Mouse (Mus musculus) CH12.LX (cell line): ENCODE measurements at regions not wholly inside any gene's neighbourhood (a gene's known extent, or its start where the extent isn't known, plus 50 kb on each side); places are given as distances from the start of the nearest gene placed in this dataset.

Experiments
- DNase-seq: peaks from one replicate; pipeline ENCODE4 v3.0.0-alpha.2; 2013; ENCODE audit errors: extremely low read depth
- H3K27ac ChIP-seq: 2 replicates; pipeline ENCODE4 v1.5.1; 2012; ENCODE audit warnings: low read depth, mild to moderate bottlenecking, control low read depth, moderate library complexity; ENCODE audit not compliant: insufficient read depth
- H3K27me3 ChIP-seq: replicated peaks from 2 replicates; pipeline ENCODE3; 2012; ENCODE audit warnings: inconsistent platforms
- H3K36me3 ChIP-seq, 2 experiments: replicated peaks in 1 of 2; 2 replicates each; pipeline versions ENCODE3 to v1.6.1; 2012; ENCODE audit warnings: inconsistent platforms in 1 of 2, low read length in 1 of 2, mild to moderate bottlenecking in 1 of 2, mixed read lengths in 1 of 2, moderate library complexity in 1 of 2; ENCODE audit not compliant: control insufficient read depth in 1 of 2, insufficient read depth in 1 of 2
- H3K4me1 ChIP-seq, 2 experiments: 2 replicates each; pipeline ENCODE4 v1.6.1; 2012; ENCODE audit warnings: inconsistent platforms in 1 of 2, moderate library complexity in 1 of 2; ENCODE audit not compliant: insufficient read depth in 2 of 2, control insufficient read depth in 1 of 2
- H3K4me2 ChIP-seq: 2 replicates; pipeline ENCODE4 v1.6.1; 2012; ENCODE audit warnings: low read depth, mild to moderate bottlenecking, control low read depth; ENCODE audit not compliant: poor library complexity, insufficient read depth, severe bottlenecking
- H3K4me3 ChIP-seq, 3 experiments: fragments of 150-350 bp in 1 of 3; sonication (generic) in 1 of 3; replicated peaks in 1 of 3; 2 replicates each; pipeline versions ENCODE3 to v1.5.1; 2011 to 2012; ENCODE audit warnings: low read depth in 2 of 3, low read length in 2 of 3, mild to moderate bottlenecking in 2 of 3, moderate library complexity in 2 of 3, control low read depth in 1 of 3, improper control_type of control experiment in 1 of 3, inconsistent platforms in 1 of 3, mixed read lengths in 1 of 3; ENCODE audit not compliant: poor library complexity in 1 of 3
- H3K79me2 ChIP-seq: replicated peaks from 2 replicates; pipeline ENCODE4 v1.6.1; 2012; ENCODE audit warnings: mild to moderate bottlenecking, moderate library complexity; ENCODE audit not compliant: control insufficient read depth, poor library complexity, insufficient read depth, severe bottlenecking; ENCODE audit errors: extremely low read depth
- H3K9ac ChIP-seq: 2 replicates; pipeline ENCODE4 v1.6.1; 2012; ENCODE audit warnings: low read depth, mild to moderate bottlenecking, control low read depth, moderate library complexity; ENCODE audit not compliant: insufficient read depth
- H3K9me3 ChIP-seq: replicated peaks from 2 replicates; pipeline ENCODE3; 2012; ENCODE audit warnings: low read length, inconsistent platforms, mixed read lengths
- BHLHE40 ChIP-seq: IDR thresholded peaks from 2 replicates; pipeline ENCODE4 v1.6.1; 2011; ENCODE audit warnings: mild to moderate bottlenecking, low read depth, low read length, improper control_type of control experiment
- CHD2 ChIP-seq: IDR thresholded peaks from 2 replicates; pipeline ENCODE4 v1.6.1; 2011; ENCODE audit warnings: low read length, improper control_type of control experiment
- CTCF ChIP-seq, 2 experiments: IDR thresholded peaks in 1 of 2; conservative IDR thresholded peaks in 1 of 2; 2 replicates each; pipeline ENCODE4 v1.5.1; 2011 to 2012; ENCODE audit warnings: low read depth in 2 of 2, low read length in 2 of 2, improper control_type of control experiment in 1 of 2, inconsistent platforms in 1 of 2, mild to moderate bottlenecking in 1 of 2, moderate library complexity in 1 of 2
- E2F4 ChIP-seq: IDR thresholded peaks from 2 replicates; pipeline ENCODE4 v1.6.1; 2011; ENCODE audit warnings: low read depth, low read length, improper control_type of control experiment; ENCODE audit not compliant: insufficient replicate concordance
- ELF1 ChIP-seq: IDR thresholded peaks from 2 replicates; pipeline ENCODE4 v1.6.1; 2014; ENCODE audit warnings: low read depth, mild to moderate bottlenecking, inconsistent platforms, low read length, improper control_type of control experiment
- EP300 ChIP-seq: IDR thresholded peaks from 2 replicates; pipeline ENCODE4 v1.6.1; 2011; ENCODE audit warnings: low read length, improper control_type of control experiment
- GABPA ChIP-seq: IDR thresholded peaks from 2 replicates; pipeline ENCODE4 v1.6.1; 2012; ENCODE audit warnings: low read depth, low read length, improper control_type of control experiment, inconsistent platforms; ENCODE audit not compliant: insufficient replicate concordance
- HCFC1 ChIP-seq: IDR thresholded peaks from 2 replicates; pipeline ENCODE4 v1.6.1; 2012; ENCODE audit warnings: low read depth, mild to moderate bottlenecking, inconsistent platforms, low read length, improper control_type of control experiment
- JUN ChIP-seq: IDR thresholded peaks from 2 replicates; pipeline ENCODE4 v1.6.1; 2011; ENCODE audit warnings: low read depth, mild to moderate bottlenecking, low read length, improper control_type of control experiment, moderate library complexity; ENCODE audit not compliant: insufficient read depth
- JUND ChIP-seq: conservative IDR thresholded peaks from 2 replicates; pipeline ENCODE4 v1.6.1; 2011; ENCODE audit warnings: low read depth, low read length, improper control_type of control experiment
- MAFK ChIP-seq: IDR thresholded peaks from 2 replicates; pipeline ENCODE4 v1.6.1; 2011; ENCODE audit warnings: low read length, improper control_type of control experiment; ENCODE audit not compliant: insufficient replicate concordance
- MAZ ChIP-seq: IDR thresholded peaks from 2 replicates; pipeline ENCODE4 v1.6.1; 2012; ENCODE audit warnings: low read depth, mild to moderate bottlenecking, inconsistent platforms, low read length, improper control_type of control experiment, moderate library complexity
- NELFE ChIP-seq: IDR thresholded peaks from 2 replicates; pipeline ENCODE4 v1.6.1; 2011; ENCODE audit warnings: low read depth, low read length, improper control_type of control experiment
- NRF1 ChIP-seq: IDR thresholded peaks from 2 replicates; pipeline ENCODE4 v1.6.1; 2014; ENCODE audit warnings: low read depth, mild to moderate bottlenecking, inconsistent platforms, low read length, improper control_type of control experiment, moderate library complexity
- RCOR1 ChIP-seq: conservative IDR thresholded peaks from 2 replicates; pipeline ENCODE4 v1.6.1; 2012; ENCODE audit warnings: low read depth, mild to moderate bottlenecking, inconsistent platforms, low read length, improper control_type of control experiment
- SMC3 ChIP-seq: IDR thresholded peaks from 2 replicates; pipeline ENCODE4 v1.6.1; 2011; ENCODE audit warnings: low read depth, low read length, improper control_type of control experiment
- ZC3H11A ChIP-seq: IDR thresholded peaks from 2 replicates; pipeline ENCODE4 v1.6.1; 2012; ENCODE audit warnings: low read depth, mild to moderate bottlenecking, inconsistent platforms, low read length, improper control_type of control experiment
- ZNF384 ChIP-seq: IDR thresholded peaks from 2 replicates; pipeline ENCODE4 v1.6.1; 2012; ENCODE audit warnings: low read depth, low read length, improper control_type of control experiment, inconsistent platforms
- dilution Hi-C: fragments of 300-500 bp; cut with MboI; formaldehyde crosslinking; loops from 2 replicates; pipeline ENCODE4 v1.14.3; 2020; ENCODE audit warnings: low sequenced_read_pairs; ENCODE audit not compliant: extremely low pct_unique_long_range_greater_than_20kb, extremely low pct_ligation_motif_present
- in situ Hi-C: fragments of 300-500 bp; cut with MboI; formaldehyde crosslinking; loops from 3 replicates; pipeline ENCODE4 v1.14.3; 2019; ENCODE audit warnings: low sequenced_read_pairs, low pct_ligation_motif_present, low pct_unique_long_range_greater_than_20kb, mixed read lengths

DNA sequence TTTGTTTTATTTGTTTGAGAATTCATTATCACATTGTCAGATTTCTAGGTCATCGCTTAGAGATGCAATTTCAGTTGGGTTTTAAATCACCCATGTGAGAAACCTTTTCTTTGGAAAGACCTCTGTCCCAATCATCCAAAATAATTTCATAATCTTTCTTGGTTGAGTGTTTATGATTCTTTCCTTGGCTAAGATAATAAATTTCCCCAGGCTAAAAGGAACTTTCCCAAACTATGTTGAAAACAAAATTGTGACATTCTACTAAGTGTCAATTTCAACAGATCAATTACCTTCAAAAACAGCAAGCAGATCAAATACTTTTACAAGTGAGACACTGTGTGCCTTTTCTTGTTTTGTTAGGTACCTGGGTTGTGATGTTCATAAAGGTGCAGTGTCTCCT lies 80.0 kb upstream of the Acvr2a start:
- no peak overlapping the region for H3K4me2 ChIP-seq
- no peaks in the 10 kb centered on the region for H3K36me3 ChIP-seq
- H3K9me3 ChIP-seq, result no peaks in the 10 kb centered on the region
- H3K79me2 ChIP-seq, result no peaks in the 10 kb centered on the region
- TF ChIP-seq MAZ, result no peak
- TF ChIP-seq CTCF (conservative IDR thresholded peaks at IDR 0.05 in 1 of 2, IDR thresholded peaks at IDR 0.05 in 1 of 2; ENCODE audit: low read depth in 2 of 2, low read length in 2 of 2), result no peak
- TF ChIP-seq ELF1, result no peak
- no peak for TF ChIP-seq HCFC1
- no peak overlapping the region for H3K27ac ChIP-seq
- no peaks in the 10 kb centered on the region for H3K27me3 ChIP-seq
- H3K4me3 ChIP-seq, result no peak overlapping the region
- no peaks in the 10 kb centered on the region for H3K4me1 ChIP-seq
- dilution Hi-C loops (no loop called here), in situ Hi-C loops (no loop called here)
- DNase-seq, result no peak
- no peak overlapping the region for H3K9ac ChIP-seq

DNA sequence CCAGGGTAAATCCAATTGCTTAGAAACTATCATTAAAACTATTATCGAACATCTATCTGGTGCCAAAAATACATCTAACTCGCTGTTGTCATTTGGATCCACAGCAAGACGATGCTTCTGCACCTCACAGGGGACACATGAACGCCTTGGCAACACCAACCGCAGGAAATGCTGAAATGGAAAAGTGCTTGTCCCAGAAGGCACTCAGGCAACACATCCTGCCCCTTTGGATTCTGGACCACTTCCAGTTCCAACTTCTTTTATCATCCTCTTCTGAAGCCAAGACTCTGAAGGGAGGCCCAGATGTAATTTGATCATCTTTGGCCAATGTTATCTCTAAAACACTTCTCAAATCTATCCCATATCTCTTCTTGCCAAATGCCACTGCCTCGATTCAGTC lies 79.4 kb upstream of the Acvr2a start:
- Histone ChIP-seq H3K27ac (no peak overlapping the region), H3K4me3 (no peak overlapping the region), H3K79me2 (no peaks in the 10 kb centered on the region), H3K27me3 (no peaks in the 10 kb centered on the region), H3K4me1 (no peaks in the 10 kb centered on the region), H3K9me3 (no peaks in the 10 kb centered on the region), H3K36me3 (no peaks in the 10 kb centered on the region), H3K9ac (no peak overlapping the region), H3K4me2 (no peak overlapping the region)
- no peak for TF ChIP-seq NRF1
- no peak for TF ChIP-seq E2F4
- no peak for TF ChIP-seq BHLHE40
- no peak for TF ChIP-seq EP300
- TF ChIP-seq GABPA, result no peak
- no peak for TF ChIP-seq MAFK
- TF ChIP-seq JUND, result no peak
- TF ChIP-seq ZC3H11A, result no peak
- no peak for TF ChIP-seq CHD2
- no peak for TF ChIP-seq RCOR1
- no peak for TF ChIP-seq ZNF384
- TF ChIP-seq SMC3, result no peak
- no peak for TF ChIP-seq NELFE
- no peak for TF ChIP-seq MAZ
- TF ChIP-seq JUN, result no peak
- in situ Hi-C loops, result no loop called here
- DNase-seq, result no peak
- dilution Hi-C loops, result no loop called here
